Mouse (Mus musculus) adrenal gland, adult (tissue): Measurements from ENCODE around the gene Cgnl1.

Experiments used
- DNase-seq, 2 experiments: peaks; one replicate each; pipeline ENCODE4 v3.0.0; 2022 to 2023; ENCODE audit warnings: low spot score in 1 of 2; ENCODE audit not compliant: inconsistent age in 2 of 2

The Cgnl1 gene

GRCm38 (mm10) chr9:71768119-71768518 is 3.3 kb downstream of the Cgnl1 start:
- peak in 1 of 2 experiments; percentile 72 for DNase-seq

GRCm38 (mm10) chr9:71766902-71767301 is 4.5 kb downstream of the Cgnl1 start:
- DNase-seq, result no peak

DNA sequence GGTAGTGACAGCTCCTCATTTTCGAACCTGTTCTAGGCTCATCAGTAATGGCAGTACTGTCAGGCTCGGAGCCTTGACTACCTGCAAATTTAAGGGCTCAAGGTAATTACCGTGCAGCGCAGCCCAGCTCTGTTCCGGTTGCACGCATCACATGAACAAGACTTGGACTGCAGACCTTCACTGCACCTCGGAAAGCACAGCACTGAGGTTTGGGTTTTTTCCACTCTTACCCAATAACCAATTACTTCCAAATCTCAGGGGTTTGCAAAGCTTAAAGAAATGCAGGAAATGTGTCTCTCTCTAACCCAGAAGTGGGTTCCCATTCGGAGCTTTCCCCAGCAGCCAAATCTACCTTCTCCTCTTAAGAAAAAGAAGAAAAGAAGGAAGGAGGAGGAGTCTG is 5.1 kb downstream of the Cgnl1 start:
- DNase-seq, result peak; percentile 40 to 85

- DNase-seq, result no peak
Measured at GRCm38 (mm10) chr9:71764551-71764950, 6.9 kb downstream of the Cgnl1 start.

- no peak for DNase-seq
Measured at GRCm38 (mm10) chr9:71763273-71763672, 8.1 kb downstream of the Cgnl1 start.

GRCm38 (mm10) chr9:71761663-71762062 is 9.7 kb downstream of the Cgnl1 start:
- DNase-seq, result peak in 1 of 2 experiments; percentile 55

GRCm38 (mm10) chr9:71760518-71761141 is 10.8 kb downstream of the Cgnl1 start:
- DNase-seq, result peak in 1 of 2 experiments; percentile 33

DNA sequence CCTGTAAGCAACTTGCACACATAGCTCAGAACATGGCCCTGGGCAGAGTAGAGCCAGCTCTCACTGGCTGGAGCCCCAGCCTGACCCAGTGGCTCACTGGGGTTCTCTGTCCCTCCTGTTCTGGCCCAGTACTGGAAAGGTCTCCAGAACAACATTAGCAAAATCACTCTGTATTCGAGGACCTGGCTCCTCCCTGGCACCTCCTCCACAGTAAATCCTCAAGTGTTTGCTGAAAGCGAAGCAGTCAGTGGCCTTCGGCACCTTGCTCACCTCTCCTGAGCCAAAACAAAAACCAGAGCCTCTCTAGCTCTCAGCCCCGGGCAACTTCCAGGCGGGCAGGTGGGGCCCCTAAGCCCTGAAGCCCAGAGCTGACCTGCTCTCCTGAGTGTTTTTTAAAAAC is 11.5 kb downstream of the Cgnl1 start:
- DNase-seq, result peak; percentile 50 to 76

GRCm38 (mm10) chr9:71757386-71757785 is 14.0 kb downstream of the Cgnl1 start:
- peak; percentile 68 to 86 for DNase-seq

- DNase-seq, result peak; percentile 74 to 84
Measured at GRCm38 (mm10) chr9:71756916-71757315, 14.5 kb downstream of the Cgnl1 start.

DNA sequence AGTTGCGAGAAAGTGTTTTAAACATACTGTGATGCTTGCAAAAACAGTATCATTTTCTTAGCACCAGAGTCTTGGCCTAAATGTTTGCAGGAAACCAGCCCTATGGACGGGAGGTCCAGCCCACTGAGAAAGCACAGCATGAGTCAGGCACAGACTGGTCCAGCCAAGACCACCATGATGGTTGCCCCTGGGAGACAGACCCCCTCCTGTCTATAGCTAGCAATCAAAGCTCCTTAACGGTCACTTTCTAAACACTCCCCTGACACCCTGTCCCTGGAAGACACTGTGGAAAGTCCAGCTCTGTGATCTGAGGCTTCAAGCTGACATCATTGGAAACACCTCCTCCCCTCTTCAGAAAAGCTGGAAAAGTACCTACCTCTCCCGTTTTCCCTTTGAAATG is 17.4 kb downstream of the Cgnl1 start:
- no peak for DNase-seq

DNA sequence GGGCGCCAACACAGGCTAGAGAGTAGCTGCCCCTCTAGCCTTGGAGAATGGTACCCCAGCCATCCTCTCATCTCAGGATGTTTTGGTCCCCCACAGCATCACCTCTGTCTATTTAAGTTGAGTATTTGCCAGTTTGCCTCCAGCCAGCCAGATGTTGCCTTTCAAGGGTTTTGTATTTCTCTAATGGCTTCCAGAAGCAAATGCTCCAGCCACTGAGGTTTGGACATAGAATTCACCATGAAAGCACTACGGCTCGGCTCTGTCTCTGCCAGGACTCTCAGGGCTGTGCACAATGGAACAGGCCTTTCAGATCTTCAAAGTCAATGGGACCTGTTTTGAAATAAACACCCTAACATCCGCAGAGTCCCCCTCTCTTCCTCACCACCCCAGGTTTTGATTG is 17.9 kb downstream of the Cgnl1 start:
- DNase-seq, result no peak

DNA sequence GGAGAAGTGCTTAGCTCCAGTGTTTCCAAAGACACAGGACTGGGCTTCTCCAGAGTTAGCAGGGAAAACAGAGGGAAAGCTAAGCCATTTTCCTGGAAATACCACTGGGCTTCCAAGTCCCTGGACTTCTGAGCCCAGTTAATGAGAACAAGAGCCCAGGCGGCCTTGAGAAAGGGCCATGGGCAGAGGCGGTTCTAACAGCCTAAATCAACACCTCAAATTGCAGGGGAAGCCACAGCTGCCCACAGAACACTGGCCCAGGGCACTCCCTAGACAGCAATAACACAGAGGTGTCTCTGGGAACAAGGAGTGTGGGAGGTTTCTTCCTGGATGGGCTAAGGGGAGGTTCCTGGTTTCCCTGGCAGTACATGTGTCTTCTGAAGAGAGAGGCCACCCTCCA is 18.3 kb downstream of the Cgnl1 start:
- peak in 1 of 2 experiments; percentile 57 for DNase-seq

DNA sequence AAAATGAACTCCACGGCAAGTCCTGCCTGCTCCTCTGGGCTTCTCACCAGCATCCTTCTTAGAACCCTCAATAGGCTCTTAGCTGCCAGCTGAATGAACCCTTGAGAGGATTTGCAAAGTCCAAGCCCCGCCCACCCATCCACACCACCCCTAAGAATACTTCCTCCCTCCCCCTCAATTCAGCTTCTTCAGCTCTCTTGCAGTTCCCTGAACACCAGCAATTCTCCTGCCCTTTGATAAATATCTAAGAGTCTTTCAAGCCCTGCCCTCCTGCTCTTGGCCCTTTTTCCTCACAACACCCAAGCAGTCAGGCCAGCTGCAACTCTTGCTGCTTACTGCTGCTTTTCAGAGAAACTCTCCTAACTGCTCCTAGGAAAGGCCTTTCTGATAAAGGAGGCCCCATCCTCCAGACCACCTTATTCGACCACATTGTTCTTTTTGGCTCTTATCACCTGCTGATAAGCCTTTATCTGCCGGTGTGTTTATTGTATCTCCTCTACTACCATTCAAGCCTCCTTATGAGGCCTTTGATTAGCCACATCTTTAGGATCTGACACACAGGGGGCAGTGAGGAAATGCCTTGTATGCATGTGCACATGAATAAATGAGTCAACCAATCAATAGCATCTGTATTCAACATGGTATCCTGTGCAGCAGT is 21.3 kb downstream of the Cgnl1 start:
- DNase-seq, result peak in 1 of 2 experiments; percentile 47

GRCm38 (mm10) chr9:71746405-71746804 is 25.0 kb downstream of the Cgnl1 start:
- peak in 1 of 2 experiments; percentile 48 for DNase-seq

DNA sequence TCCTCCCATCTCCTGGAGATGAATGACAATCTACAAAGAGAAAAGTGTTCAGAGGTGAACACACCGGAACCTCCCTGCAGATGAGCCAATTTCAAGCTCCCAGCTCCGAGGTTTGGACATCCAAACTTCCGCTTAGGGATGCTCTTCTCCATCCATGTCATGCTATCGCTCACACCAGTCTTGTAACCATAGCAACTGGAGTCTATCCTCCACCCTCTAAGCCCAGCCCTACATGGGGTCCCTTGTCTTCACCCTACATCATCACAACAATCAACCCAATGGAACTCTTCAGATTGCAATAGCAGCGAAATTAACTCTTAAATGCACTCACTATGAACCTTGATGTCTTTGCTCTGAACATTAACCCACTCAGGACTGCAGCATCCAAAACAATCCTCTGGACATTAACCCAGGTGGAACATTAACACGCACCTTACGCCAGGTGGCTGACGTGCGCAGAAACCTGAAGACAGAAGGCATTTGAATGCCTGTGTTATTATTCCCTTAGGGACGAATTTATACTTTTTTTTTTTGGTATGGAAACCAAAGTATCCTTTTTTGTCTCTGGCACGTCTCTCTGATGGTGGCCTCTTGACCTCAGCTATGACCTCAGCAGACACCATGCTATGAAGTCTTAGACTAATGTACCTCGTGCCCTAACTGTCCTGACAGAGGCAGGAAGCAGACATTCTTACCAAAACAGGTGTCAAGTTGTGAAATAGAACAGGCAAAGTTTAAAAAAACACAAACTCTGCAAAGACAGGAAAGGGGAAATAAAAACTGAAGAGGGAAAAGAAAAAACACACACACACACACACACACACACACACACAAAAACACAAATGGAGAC is 33.1 kb downstream of the Cgnl1 start:
- no peak for DNase-seq

DNA sequence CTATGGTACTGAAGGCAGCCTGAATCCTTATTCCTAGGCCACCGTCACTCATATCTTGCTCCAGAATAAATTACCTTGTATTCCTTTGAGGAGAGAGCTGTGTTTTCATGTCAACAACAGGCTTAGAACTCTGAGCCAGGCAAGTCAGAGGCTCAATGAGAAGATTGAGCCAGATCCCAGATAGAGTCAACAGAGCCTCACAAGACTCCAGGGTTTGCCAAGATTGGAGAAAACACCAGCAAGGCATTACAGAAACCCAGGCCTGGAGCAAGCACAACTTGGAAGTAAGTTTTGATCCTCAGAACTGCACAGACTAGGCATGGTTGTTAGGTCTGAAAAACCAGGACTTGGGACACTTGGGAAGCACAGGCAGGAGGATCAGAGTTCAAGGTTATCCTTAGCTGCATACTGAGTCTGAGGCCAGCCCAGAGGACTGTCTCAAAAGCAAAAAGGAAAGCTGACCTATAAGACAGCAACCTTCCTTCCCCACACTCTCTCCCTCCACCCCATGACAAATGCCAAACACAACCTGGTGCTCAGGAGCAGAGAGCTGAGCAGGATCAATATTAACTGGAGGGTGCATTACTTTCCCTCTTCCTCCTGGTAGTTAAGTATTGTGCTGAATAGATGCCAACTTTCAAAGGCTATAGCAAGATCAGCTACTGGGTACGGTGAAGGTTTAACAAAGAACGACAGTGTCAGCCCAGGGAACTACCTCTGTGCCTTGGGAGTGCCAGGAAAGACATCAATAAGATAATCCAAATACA is 34.0 kb downstream of the Cgnl1 start:
- peak in 1 of 2 experiments; percentile 54 for DNase-seq

GRCm38 (mm10) chr9:71735886-71736285 is 35.5 kb downstream of the Cgnl1 start:
- no peak for DNase-seq

DNA sequence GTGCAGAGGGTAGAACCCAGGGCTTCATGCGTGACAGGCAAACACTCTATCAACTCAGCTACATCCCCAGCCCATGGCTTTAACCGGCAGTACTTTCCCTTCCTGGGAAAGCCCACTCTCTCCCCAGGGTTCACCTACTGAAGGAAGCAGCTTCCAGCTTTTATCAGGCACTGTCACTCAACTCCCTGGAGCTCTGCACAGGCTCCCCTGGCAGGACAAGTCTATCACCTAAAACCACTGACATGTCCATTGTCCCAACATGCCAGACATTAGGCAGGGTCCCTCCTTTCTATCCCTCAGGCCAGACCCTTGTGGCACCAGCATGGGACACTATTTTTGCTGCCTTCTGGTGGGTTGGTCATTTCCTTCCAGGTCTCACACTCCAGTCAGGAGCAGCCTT is 37.8 kb downstream of the Cgnl1 start:
- DNase-seq, result no peak

GRCm38 (mm10) chr9:71728822-71729311 is 42.5 kb downstream of the Cgnl1 start:
- DNase-seq, result peak in 1 of 2 experiments; percentile 47

GRCm38 (mm10) chr9:71727233-71727632 is 44.2 kb downstream of the Cgnl1 start:
- DNase-seq, result no peak
